Mouse (Mus musculus) limb, embryonic 10.5 days (tissue): ENCODE data around the gene Slc25a30. TPM values are rescaled to one million over a fixed set of nuclear protein-coding genes. Genes with fewer than 3 reads are reported as not detected.

ENCODE experiments used
- DNase-seq: peaks from one replicate; pipeline ENCODE4 v3.0.0-alpha.2; 2017; ENCODE audit warnings: low spot score
- H3K27ac ChIP-seq: fragments of 300-500 bp; sonication (generic); 2 replicates; pipeline ENCODE4 v1.5.1; 2016; ENCODE audit warnings: mild to moderate bottlenecking
- H3K27me3 ChIP-seq: fragments of 300-500 bp; sonication (generic); 2 replicates; pipeline ENCODE4 v1.6.1; 2016; ENCODE audit warnings: low read depth, mild to moderate bottlenecking; ENCODE audit not compliant: poor library complexity, severe bottlenecking
- H3K36me3 ChIP-seq: fragments of 300-500 bp; sonication (generic); 2 replicates; pipeline ENCODE4 v1.6.1; 2016; ENCODE audit warnings: mild to moderate bottlenecking, moderate library complexity
- H3K4me1 ChIP-seq: fragments of 300-500 bp; sonication (generic); 2 replicates; pipeline ENCODE4 v1.6.1; 2016
- H3K4me3 ChIP-seq: fragments of 300-500 bp; sonication (generic); 2 replicates; pipeline ENCODE4 v1.5.1; 2016; ENCODE audit warnings: mild to moderate bottlenecking, moderate library complexity
- H3K9me3 ChIP-seq: fragments of 300-500 bp; sonication (generic); replicated peaks from 2 replicates; pipeline ENCODE4 v1.6.1; 2016; ENCODE audit warnings: mild to moderate bottlenecking
- WGBS: fragments of 180-500 bp; shearing (Covaris S2); methylation state at CpG from one replicate; pipeline ENCODE4 v1.1.7; 2016; 5-methylcytosine and 5-hydroxymethylcytosine counted together
- polyA plus RNA-seq: library from polyadenylated mRNA; unstranded; fragments of >200 nt; fragmentation: Nextera tagmentation; extraction: Ambion mirVana; gene quantifications from 2 replicates; pipeline ENCODE4 v1.2.1, GENCODE M21; 2016

The Slc25a30 gene
- polyA plus RNA-seq, 1 experiment from 2014 or later = 6.2 TPM

- Histone ChIP-seq H3K4me3 (no peak overlapping the region), H3K9me3 (no peaks in the 10 kb centered on the region), H3K27ac (no peak overlapping the region), H3K36me3 (peaks cover 92% of the 10 kb centered on the region), H3K27me3 (no peaks in the 10 kb centered on the region), H3K4me1 (no peaks in the 10 kb centered on the region)
- peak; percentile 56 for DNase-seq
- 68% methylated on average over 12 of the region's 12 CpGs for WGBS
These were observed 64.8 kb downstream of the Slc25a30 start for GRCm38 (mm10) chr14:75721977-75722563.

GRCm38 (mm10) chr14:75720121-75720520 is 66.7 kb downstream of the Slc25a30 start:
- no peaks in the 10 kb centered on the region for H3K9me3 ChIP-seq
- 95% methylated on average over 5 of the region's 5 CpGs for WGBS

GRCm38 (mm10) chr14:75716410-75716809 is 70.4 kb downstream of the Slc25a30 start:
- Histone ChIP-seq H3K4me1 (no peaks in the 10 kb centered on the region), H3K27ac (no peak overlapping the region), H3K27me3 (no peaks in the 10 kb centered on the region), H3K4me3 (no peak overlapping the region), H3K9me3 (no peaks in the 10 kb centered on the region), H3K36me3 (peaks cover 91% of the 10 kb centered on the region)
- DNase-seq = no peak
- 86% methylated on average over 4 of the region's 4 CpGs for WGBS

More at GRCm38 (mm10) chr14:75720121-75720520, 66.7 kb downstream of the Slc25a30 start:
- Histone ChIP-seq H3K27me3 (no peaks in the 10 kb centered on the region), H3K4me1 (no peaks in the 10 kb centered on the region), H3K36me3 (peaks cover 95% of the 10 kb centered on the region), H3K4me3 (no peak overlapping the region), H3K27ac (no peak overlapping the region)
- no peak for DNase-seq

- peaks cover 92% of the 10 kb centered on the region for H3K36me3 ChIP-seq
- no peak for DNase-seq
- no peaks in the 10 kb centered on the region for H3K4me1 ChIP-seq
- no peaks in the 10 kb centered on the region for H3K9me3 ChIP-seq
- WGBS = 91% methylated on average over 4 of the region's 4 CpGs
- no peaks in the 10 kb centered on the region for H3K27me3 ChIP-seq
- H3K27ac ChIP-seq = no peak overlapping the region
- H3K4me3 ChIP-seq = no peak overlapping the region
These were observed 73.2 kb downstream of the Slc25a30 start for GRCm38 (mm10) chr14:75713661-75714060.

GRCm38 (mm10) chr14:75712687-75713086 is 74.2 kb downstream of the Slc25a30 start:
- H3K9me3 ChIP-seq = no peaks in the 10 kb centered on the region
- WGBS = 92% methylated on average over 5 of the region's 5 CpGs
- no peak for DNase-seq
- peaks cover 90% of the 10 kb centered on the region for H3K36me3 ChIP-seq
- no peaks in the 10 kb centered on the region for H3K4me1 ChIP-seq
- H3K27ac ChIP-seq = no peak overlapping the region
- H3K4me3 ChIP-seq = no peak overlapping the region
- H3K27me3 ChIP-seq = no peaks in the 10 kb centered on the region

- H3K36me3 ChIP-seq = peaks cover 88% of the 10 kb centered on the region
These were observed 75.1 kb downstream of the Slc25a30 start for GRCm38 (mm10) chr14:75711731-75712130.

More at GRCm38 (mm10) chr14:75711731-75712130, 75.1 kb downstream of the Slc25a30 start:
- H3K27me3 ChIP-seq = no peaks in the 10 kb centered on the region
- no peak overlapping the region for H3K4me3 ChIP-seq
- no peaks in the 10 kb centered on the region for H3K4me1 ChIP-seq
- H3K9me3 ChIP-seq = no peaks in the 10 kb centered on the region
- H3K27ac ChIP-seq = no peak overlapping the region
- 98% methylated on average over 3 of the region's 3 CpGs for WGBS
- no peak for DNase-seq

Other genes with a start within 250 kb of the Slc25a30 start
- not detected in 2 replicates for gene Spert, start 193.9 kb downstream of the Slc25a30 start, polyA plus RNA-seq
- not detected in 2 replicates for gene Erich6b, start 144.8 kb downstream of the Slc25a30 start, polyA plus RNA-seq
- 19.0 and 22.5 TPM in 2 replicates for gene Cog3, start 32.5 kb downstream of the Slc25a30 start, polyA plus RNA-seq
- 830 and 926 TPM in 2 replicates for gene Tpt1, start 58.1 kb upstream of the Slc25a30 start, polyA plus RNA-seq
- gene Kctd4, start 168.0 kb upstream of the Slc25a30 start, polyA plus RNA-seq = 0.63 and 0.65 TPM in 2 replicates
- 60.1 and 67.9 TPM in 2 replicates for gene Gtf2f2, start 223.8 kb upstream of the Slc25a30 start, polyA plus RNA-seq